Mouse (Mus musculus): ENCODE results near the gene Esrra. TPM values are rescaled to one million over a fixed set of nuclear protein-coding genes. Genes with fewer than 3 reads are reported as not detected.
"Not testable (repeated sequence)": the region's sequence is repeated elsewhere in the genome, so short reads cannot be mapped to it uniquely, and the experiment has no call there.

Gene Esrra
- polyA plus RNA-seq, 1 experiment from 2014 or later = 6.9 TPM

DNA sequence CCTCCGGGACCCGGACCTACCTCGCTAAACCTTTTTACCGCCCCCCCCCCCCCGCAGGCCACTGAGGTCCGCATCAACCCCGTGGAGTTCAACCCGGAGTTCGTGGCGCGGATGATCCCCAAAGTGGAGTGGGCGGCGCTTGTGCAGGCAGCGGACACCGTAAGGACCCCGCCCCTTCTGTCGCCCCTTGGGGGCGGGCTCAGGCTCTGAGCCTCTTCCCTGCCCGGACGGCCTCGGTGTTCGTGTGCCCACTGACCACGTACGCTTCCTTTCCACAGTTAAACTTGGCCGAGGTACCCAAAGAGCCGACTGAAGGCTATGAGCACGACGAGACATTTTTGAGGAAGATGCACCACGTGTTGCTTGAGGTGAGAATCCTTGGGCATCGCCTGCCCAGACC is 11.3 kb downstream of the Esrra start:
- 0% methylated on average over 30 of the region's 30 CpGs for WGBS
- not testable (repeated sequence) for H3K27me3 ChIP-seq (ENCODE audit: control insufficient read depth, insufficient read depth, low read length); H3K9me3 ChIP-seq (ENCODE audit: control insufficient read depth, low read length)
- peak overlapping the region; percentile 73 for H3K9ac ChIP-seq (replicated peaks; ENCODE audit: low read length)
- peaks cover 52% of the 10 kb centered on the region for H3K36me3 ChIP-seq (ENCODE audit: control insufficient read depth, insufficient read depth, low read length)
- ATAC-seq (ENCODE audit: low FRiP score, low TSS enrichment) (peak; percentile 24; the same call in 1 of the 2 replicates), DNase-seq (peak; percentile 63)
- peaks cover 16% of the 10 kb centered on the region for H3K4me1 ChIP-seq (ENCODE audit: control insufficient read depth, insufficient read depth, low read length)
- peak overlapping the region; percentile 97 for H3K27ac ChIP-seq (replicated peaks; ENCODE audit: low read depth, low read length)
- peak overlapping the region; percentile 91 for H3K4me2 ChIP-seq (ENCODE audit: low read length)
- H3K4me3 ChIP-seq (replicated peaks; ENCODE audit: low read depth, low read length) = peak overlapping the region; percentile 63

DNA sequence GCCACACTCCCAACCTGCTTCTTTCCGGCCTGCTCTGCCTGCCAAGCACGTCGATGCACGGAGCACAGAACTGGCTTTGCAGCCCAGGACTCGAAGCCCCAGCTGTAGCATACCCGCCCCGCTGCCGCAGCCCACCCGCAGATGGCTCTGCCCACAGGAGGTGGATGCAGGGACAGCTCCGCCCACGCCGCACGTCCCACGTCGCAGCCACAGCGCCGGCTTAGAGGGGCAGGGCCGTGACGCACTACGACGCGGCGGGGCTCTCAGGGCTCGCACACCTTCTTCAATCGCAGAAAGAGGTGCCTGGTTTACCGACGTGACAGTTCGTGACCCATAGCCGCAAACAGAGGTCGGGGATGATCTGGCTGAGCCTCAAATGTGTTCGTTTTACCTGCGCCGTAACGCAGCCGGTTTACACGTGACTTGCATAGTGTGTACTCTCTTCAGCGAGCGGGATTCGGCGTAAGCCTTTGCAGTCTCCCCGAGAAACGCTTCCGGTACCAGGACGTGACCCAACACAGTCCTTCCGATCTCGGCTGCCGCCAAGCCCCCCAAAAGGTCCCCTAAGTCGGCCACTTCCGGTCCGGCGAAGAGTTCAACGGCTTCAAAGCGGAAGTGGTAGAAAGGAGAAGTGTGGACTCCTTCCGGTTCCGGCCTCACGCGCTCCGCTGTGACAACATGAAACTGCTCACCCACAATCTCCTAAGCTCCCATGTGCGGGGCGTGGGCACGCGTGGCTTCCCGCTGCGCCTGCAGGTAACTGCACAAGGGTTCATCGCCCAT is 11.9 kb downstream of the Esrra start, which contains the start of the genes Trmt112 and Prdx5:
Gene Trmt112, plus strand, starts transcription at position 192 of the 783 bp plus-strand sequence.
Gene Prdx5, minus strand, starts transcription at position 600 of the 783 bp plus-strand sequence.
- peak; percentile 97 for DNase-seq

GRCm38 (mm10) chr19:6909021-6909420 is 12.6 kb downstream of the Esrra start:
- no peak for ATAC-seq (ENCODE audit: low FRiP score, low TSS enrichment)
- H3K27me3 ChIP-seq (ENCODE audit: control insufficient read depth, insufficient read depth, low read length) = no peaks in the 10 kb centered on the region
- peak; percentile 27 for DNase-seq
- 13% methylated on average over 11 of the region's 11 CpGs for whole genome bisulfite sequencing
- peak overlapping the region; percentile 63 for H3K4me3 ChIP-seq (replicated peaks; ENCODE audit: low read depth, low read length)
- peak overlapping the region; percentile 97 for H3K27ac ChIP-seq (replicated peaks; ENCODE audit: low read depth, low read length)
- H3K4me2 ChIP-seq (ENCODE audit: low read length) = peak overlapping the region; percentile 91
- H3K9ac ChIP-seq (replicated peaks; ENCODE audit: low read length) = peak overlapping the region; percentile 73
- no peaks in the 10 kb centered on the region for H3K9me3 ChIP-seq (ENCODE audit: control insufficient read depth, low read length)
- H3K36me3 ChIP-seq (ENCODE audit: control insufficient read depth, insufficient read depth, low read length) = peaks cover 55% of the 10 kb centered on the region
- peaks cover 16% of the 10 kb centered on the region for H3K4me1 ChIP-seq (ENCODE audit: control insufficient read depth, insufficient read depth, low read length)

More for the DNA sequence above, 11.9 kb downstream of the Esrra start, which contains the start of the genes Trmt112 and Prdx5:
- peaks cover 16% of the 10 kb centered on the region for H3K4me1 ChIP-seq (ENCODE audit: control insufficient read depth, insufficient read depth, low read length)
- peak within 1 kb of the TSS; percentile 91 for H3K4me2 ChIP-seq (ENCODE audit: low read length)
- peak within 1 kb of the TSS; percentile 63 for H3K4me3 ChIP-seq (replicated peaks; ENCODE audit: low read depth, low read length)
- under 1% methylated on average over 65 of the region's 65 CpGs for WGBS
- peaks cover 58% of the 10 kb centered on the region for H3K36me3 ChIP-seq (ENCODE audit: control insufficient read depth, insufficient read depth, low read length)
- peak; percentile 90 for ATAC-seq (ENCODE audit: low FRiP score, low TSS enrichment)
- no peaks in the 10 kb centered on the region for H3K27me3 ChIP-seq (ENCODE audit: control insufficient read depth, insufficient read depth, low read length)
- H3K27ac ChIP-seq (replicated peaks; ENCODE audit: low read depth, low read length) = peak within 1 kb of the TSS; percentile 97
- H3K9ac ChIP-seq (replicated peaks; ENCODE audit: low read length) = peak within 1 kb of the TSS; percentile 73
- H3K9me3 ChIP-seq (ENCODE audit: control insufficient read depth, low read length) = no peaks in the 10 kb centered on the region

DNA sequence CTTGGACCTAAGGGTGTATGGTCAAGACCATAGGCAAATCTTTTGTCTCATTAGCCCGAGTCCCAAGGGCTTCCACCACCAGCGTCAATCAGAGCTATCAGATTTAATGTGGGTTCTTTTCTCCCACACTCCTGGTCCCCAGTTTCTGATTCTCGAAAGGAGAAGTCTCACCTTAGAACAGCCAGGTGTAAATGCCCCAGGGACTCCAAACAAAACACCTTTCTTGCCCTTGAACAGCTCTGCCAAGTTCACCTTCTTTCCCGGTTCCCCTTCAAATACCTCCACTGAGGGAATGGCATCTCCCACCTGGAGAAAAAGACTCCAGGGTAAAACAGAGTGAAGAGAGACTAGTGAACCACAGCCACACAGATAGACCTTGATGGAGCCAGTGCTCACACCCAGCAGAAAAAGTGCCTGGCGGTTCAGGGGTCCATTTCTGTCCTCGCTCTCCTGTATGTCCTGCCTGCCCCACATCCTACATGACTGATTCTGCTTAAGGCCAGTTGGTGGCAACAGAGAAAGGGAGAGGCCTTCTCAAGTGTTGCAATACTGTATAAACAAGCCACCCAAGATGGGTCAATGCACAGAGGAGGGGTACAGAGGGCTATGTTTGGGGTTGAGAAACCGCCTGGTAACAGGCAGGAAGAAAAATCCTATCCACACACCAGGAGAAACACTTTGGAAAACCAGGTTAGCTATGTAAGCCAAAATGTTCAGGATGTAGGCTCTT is 13.6 kb downstream of the Esrra start:
- Histone ChIP-seq H3K27me3 (ENCODE audit: control insufficient read depth, insufficient read depth, low read length) (no peaks in the 10 kb centered on the region), H3K27ac (replicated peaks; ENCODE audit: low read depth, low read length) (no peak overlapping the region), H3K9me3 (ENCODE audit: control insufficient read depth, low read length) (no peaks in the 10 kb centered on the region), H3K9ac (replicated peaks; ENCODE audit: low read length) (no peak overlapping the region; the same call in 1 of the 2 replicates), H3K36me3 (ENCODE audit: control insufficient read depth, insufficient read depth, low read length) (peaks cover 50% of the 10 kb centered on the region), H3K4me1 (ENCODE audit: control insufficient read depth, insufficient read depth, low read length) (peaks cover 16% of the 10 kb centered on the region), H3K4me2 (ENCODE audit: low read length) (peak overlapping the region; percentile 91), H3K4me3 (replicated peaks; ENCODE audit: low read depth, low read length) (peak overlapping the region; percentile 63; the same call in 1 of the 2 replicates)
- 92% methylated on average over 7 of the region's 7 CpGs for WGBS
- no peak for DNase-seq
- no peak for ATAC-seq (ENCODE audit: low FRiP score, low TSS enrichment)

GRCm38 (mm10) chr19:6907094-6907493 is 14.5 kb downstream of the Esrra start:
- no peak for DNase-seq
- no peak overlapping the region for H3K27ac ChIP-seq (replicated peaks; ENCODE audit: low read depth, low read length)
- no peak overlapping the region for H3K9ac ChIP-seq (replicated peaks; ENCODE audit: low read length)
- no peak overlapping the region for H3K4me2 ChIP-seq (ENCODE audit: low read length)
- no peaks in the 10 kb centered on the region for H3K9me3 ChIP-seq (ENCODE audit: control insufficient read depth, low read length)
- H3K27me3 ChIP-seq (ENCODE audit: control insufficient read depth, insufficient read depth, low read length) = no peaks in the 10 kb centered on the region
- peaks cover 16% of the 10 kb centered on the region for H3K4me1 ChIP-seq (ENCODE audit: control insufficient read depth, insufficient read depth, low read length)
- no peak for ATAC-seq (ENCODE audit: low FRiP score, low TSS enrichment)
- no peak overlapping the region for H3K4me3 ChIP-seq (replicated peaks; ENCODE audit: low read depth, low read length)
- 96% methylated on average over 8 of the region's 8 CpGs for WGBS
- H3K36me3 ChIP-seq (ENCODE audit: control insufficient read depth, insufficient read depth, low read length) = peaks cover 42% of the 10 kb centered on the region

GRCm38 (mm10) chr19:6906199-6906598 is 15.4 kb downstream of the Esrra start:
- no peak for ATAC-seq (ENCODE audit: low FRiP score, low TSS enrichment)
- no peak overlapping the region for H3K9ac ChIP-seq (replicated peaks; ENCODE audit: low read length)
- DNase-seq = no peak
- peaks cover 16% of the 10 kb centered on the region for H3K4me1 ChIP-seq (ENCODE audit: control insufficient read depth, insufficient read depth, low read length)
- no peak overlapping the region for H3K27ac ChIP-seq (replicated peaks; ENCODE audit: low read depth, low read length)
- 90% methylated on average over 3 of the region's 3 CpGs for WGBS
- H3K9me3 ChIP-seq (ENCODE audit: control insufficient read depth, low read length) = no peaks in the 10 kb centered on the region
- H3K36me3 ChIP-seq (ENCODE audit: control insufficient read depth, insufficient read depth, low read length) = peaks cover 34% of the 10 kb centered on the region
- no peak overlapping the region for H3K4me3 ChIP-seq (replicated peaks; ENCODE audit: low read depth, low read length)
- no peak overlapping the region for H3K4me2 ChIP-seq (ENCODE audit: low read length)
- no peaks in the 10 kb centered on the region for H3K27me3 ChIP-seq (ENCODE audit: control insufficient read depth, insufficient read depth, low read length)

DNA sequence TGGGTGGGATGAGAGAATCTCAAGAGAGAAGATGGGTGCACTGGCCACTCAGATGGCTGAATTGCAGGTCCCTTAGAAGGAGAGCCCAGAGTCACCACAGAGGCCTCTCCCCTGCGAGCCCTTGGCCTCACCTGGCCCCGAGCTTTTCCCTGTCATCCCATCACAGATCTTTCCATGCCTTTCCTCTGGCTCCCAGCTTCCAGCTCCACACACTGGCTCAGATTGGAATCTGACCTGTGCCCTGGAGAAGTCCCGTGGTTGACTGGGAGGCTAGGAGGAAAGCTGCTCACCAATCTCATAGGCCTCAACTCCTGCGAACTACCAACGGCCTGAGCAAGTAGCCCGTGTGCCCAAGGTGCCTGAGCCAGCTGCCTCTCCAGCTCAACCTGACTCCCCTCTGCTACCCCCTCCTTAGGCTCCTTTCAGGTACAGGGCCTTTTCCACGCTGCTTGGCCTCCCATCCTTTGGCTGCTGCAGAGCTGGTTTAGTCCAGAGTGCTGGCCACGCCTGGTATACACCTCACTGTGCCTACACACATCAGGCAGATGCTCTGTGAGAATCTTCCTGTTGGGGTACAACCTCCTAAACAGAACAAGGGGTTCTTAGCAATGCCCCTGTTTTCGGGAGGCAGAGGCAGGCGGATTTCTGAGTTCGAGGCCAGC is 16.0 kb downstream of the Esrra start:
- no peak for DNase-seq
- Histone ChIP-seq H3K27ac (replicated peaks; ENCODE audit: low read depth, low read length) (no peak overlapping the region), H3K9ac (replicated peaks; ENCODE audit: low read length) (no peak overlapping the region), H3K4me1 (ENCODE audit: control insufficient read depth, insufficient read depth, low read length) (peaks cover 16% of the 10 kb centered on the region), H3K4me2 (ENCODE audit: low read length) (no peak overlapping the region), H3K9me3 (ENCODE audit: control insufficient read depth, low read length) (no peaks in the 10 kb centered on the region), H3K4me3 (replicated peaks; ENCODE audit: low read depth, low read length) (no peak overlapping the region), H3K27me3 (ENCODE audit: control insufficient read depth, insufficient read depth, low read length) (no peaks in the 10 kb centered on the region), H3K36me3 (ENCODE audit: control insufficient read depth, insufficient read depth, low read length) (peaks cover 31% of the 10 kb centered on the region)
- no peak for ATAC-seq (ENCODE audit: low FRiP score, low TSS enrichment)
- 94% methylated on average over 11 of the region's 11 CpGs for WGBS

- 86% methylated on average over 2 of the region's 2 CpGs for WGBS
- H3K27me3 ChIP-seq (ENCODE audit: control insufficient read depth, insufficient read depth, low read length) = no peaks in the 10 kb centered on the region
Observed at GRCm38 (mm10) chr19:6904846-6905245, 16.8 kb downstream of the Esrra start.

More at GRCm38 (mm10) chr19:6904846-6905245, 16.8 kb downstream of the Esrra start:
- Histone ChIP-seq H3K27ac (replicated peaks; ENCODE audit: low read depth, low read length) (no peak overlapping the region), H3K9ac (replicated peaks; ENCODE audit: low read length) (no peak overlapping the region), H3K36me3 (ENCODE audit: control insufficient read depth, insufficient read depth, low read length) (peaks cover 31% of the 10 kb centered on the region), H3K4me2 (ENCODE audit: low read length) (no peak overlapping the region), H3K9me3 (ENCODE audit: control insufficient read depth, low read length) (no peaks in the 10 kb centered on the region), H3K4me1 (ENCODE audit: control insufficient read depth, insufficient read depth, low read length) (peaks cover 16% of the 10 kb centered on the region), H3K4me3 (replicated peaks; ENCODE audit: low read depth, low read length) (no peak overlapping the region)
- no peak for ATAC-seq (ENCODE audit: low FRiP score, low TSS enrichment)
- no peak for DNase-seq

All from midbrain, embryonic 14.5 days (tissue).